Comparison of ENCODE assay signal across 11 mouse cellular contexts in the genomic region with DNA sequence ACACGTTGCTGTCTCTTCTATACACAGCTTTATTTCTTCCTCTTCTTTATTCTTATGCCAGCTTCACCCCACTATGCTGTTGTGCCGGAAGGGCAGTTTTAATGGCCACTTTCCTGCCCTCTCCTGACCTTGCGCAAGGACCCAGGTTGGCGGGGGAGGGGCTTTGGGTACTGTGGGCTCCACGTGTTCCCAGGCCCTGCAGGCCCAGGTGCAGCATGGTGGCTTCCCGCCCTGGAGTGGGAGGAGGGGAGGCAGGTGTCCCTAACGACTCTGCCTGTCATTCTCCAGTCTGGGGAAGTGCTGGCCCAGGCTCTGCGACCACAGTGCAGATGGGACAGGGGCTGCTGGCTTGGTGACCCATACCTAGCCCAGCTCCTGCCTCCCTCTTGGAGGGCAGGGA. TPM values are rescaled to one million over a fixed set of nuclear protein-coding genes. Genes with fewer than 3 reads are reported as not detected.
DNase-seq lines count a peak whose midpoint lies in the region; ATAC-seq and TF ChIP-seq lines count a peak whose summit lies in the region.
"Had no signal": no experiment of that assay in that cellular context is flagged by ENCODE, and none has a peak within 500 bp of the region (broad histone marks: within the 10 kb centered on the region; RNA-seq: fewer than 3 reads in every experiment).

No protein-coding gene starts in this region.

- no peak overlapping the region for H3K4me2 ChIP-seq in heart, embryonic 16.5 days (ENCODE audit: low read depth, low read length)
- H3K4me2 ChIP-seq: heart, embryonic 15.5 days; stomach, embryonic 15.5 days had no signal

- no peak for DNase-seq in heart, adult 2 months
- DNase-seq in kidney, postnatal 4 days: peak; percentile 58 to 70
- peak; percentile 72 to 80 for DNase-seq in thymus, adult 18-20 months
- no peak for DNase-seq in cerebellum, adult 9-11 months
- DNase-seq in spleen, postnatal 36 days (ENCODE audit: low spot score in 2 of 2): no peak
- DNase-seq: gastrocnemius, adult 2 months had no signal

- TF ChIP-seq EP300 in heart, adult 2 months (IDR thresholded peaks at IDR 0.05; ENCODE audit: insufficient read depth, low read depth, low read length): no peak

- H3K9ac ChIP-seq in heart, embryonic 16.5 days (ENCODE audit: low read length): no peak overlapping the region
- no peak overlapping the region for H3K9ac ChIP-seq in heart, adult 2 months (ENCODE audit: low read depth, low read length)
- H3K9ac ChIP-seq: heart, embryonic 15.5 days; stomach, embryonic 15.5 days had no signal

- TF ChIP-seq POLR2A in heart, adult 2 months (IDR thresholded peaks at IDR 0.05; ENCODE audit: insufficient read depth, low read depth, low read length): no peak

- H3K9me3 ChIP-seq in heart, embryonic 16.5 days (replicated peaks; ENCODE audit: control insufficient read depth, low read length): no peaks in the 10 kb centered on the region
- H3K9me3 ChIP-seq in E14TG2a.4 (ENCODE audit: low read length): no peaks in the 10 kb centered on the region
- H3K9me3 ChIP-seq: heart, embryonic 15.5 days; stomach, embryonic 15.5 days had no signal

- WGBS in heart, embryonic 16.5 days: 46% methylated on average over 8 of the region's 8 CpGs
- WGBS in heart, adult 2 months: 48% methylated on average over 8 of the region's 8 CpGs

- H3K4me3 ChIP-seq in heart, embryonic 16.5 days (ENCODE audit: low read length): no peak overlapping the region
- H3K4me3 ChIP-seq in heart, adult 2 months: no peak overlapping the region
- H3K4me3 ChIP-seq in E14TG2a.4 (replicated peaks; ENCODE audit: low read length): peak overlapping the region; percentile 50
- H3K4me3 ChIP-seq: gastrocnemius, adult 2 months; heart, embryonic 15.5 days; stomach, embryonic 15.5 days had no signal

- intact Hi-C loops in heart, adult 2 months (cut with DNase I): no loop called here

- peak overlapping the region; percentile 58; the same call in 1 of the 2 replicates for H3K27ac ChIP-seq in heart, embryonic 16.5 days (ENCODE audit: low read length)
- no peak overlapping the region for H3K27ac ChIP-seq in heart, adult 2 months
- H3K27ac ChIP-seq: gastrocnemius, adult 2 months; heart, embryonic 15.5 days; stomach, embryonic 15.5 days had no signal

- H3K27me3 ChIP-seq in heart, embryonic 16.5 days (ENCODE audit: control insufficient read depth, insufficient read depth, low read length): no peaks in the 10 kb centered on the region
- H3K27me3 ChIP-seq in heart, adult 2 months (ENCODE audit: control insufficient read depth, insufficient read depth, low read length): no peaks in the 10 kb centered on the region
- peaks cover 5% of the 10 kb centered on the region; the same call in 1 of the 2 replicates for H3K27me3 ChIP-seq in E14TG2a.4 (ENCODE audit: insufficient read depth, low read length)
- H3K27me3 ChIP-seq: heart, embryonic 15.5 days; stomach, embryonic 15.5 days had no signal

- no peaks in the 10 kb centered on the region for H3K79me2 ChIP-seq in heart, adult 2 months (replicated peaks; ENCODE audit: control insufficient read depth, insufficient read depth, low read length)

- H3K4me1 ChIP-seq in heart, embryonic 16.5 days (ENCODE audit: control insufficient read depth, insufficient read depth, low read length): peaks cover 5% of the 10 kb centered on the region
- H3K4me1 ChIP-seq in heart, adult 2 months (ENCODE audit: control insufficient read depth, insufficient read depth, low read length): peaks cover 2% of the 10 kb centered on the region
- H3K4me1 ChIP-seq in E14TG2a.4 (replicated peaks; ENCODE audit: low read depth, low read length): peaks cover 34% of the 10 kb centered on the region

- H3K36me3 ChIP-seq in heart, embryonic 16.5 days (ENCODE audit: control insufficient read depth, insufficient read depth): no peaks in the 10 kb centered on the region
- H3K36me3 ChIP-seq in heart, adult 2 months (ENCODE audit: control insufficient read depth, insufficient read depth, low read length): no peaks in the 10 kb centered on the region
- H3K36me3 ChIP-seq in E14TG2a.4 (ENCODE audit: insufficient read depth, low read length): no peaks in the 10 kb centered on the region
- H3K36me3 ChIP-seq: heart, embryonic 15.5 days; stomach, embryonic 15.5 days had no signal

- ATAC-seq in heart, embryonic 16.5 days (replicated peaks; ENCODE audit: extremely low read depth, insufficient read depth, low FRiP score): no peak
- no peak for ATAC-seq in activated CD4-positive, CD25-positive, alpha-beta regulatory T cell, adult 4 months

- no peak for TF ChIP-seq CTCF in heart, adult 2 months (IDR thresholded peaks at IDR 0.05)
- no peak for TF ChIP-seq CTCF in E14TG2a.4 (conservative IDR thresholded peaks at IDR 0.05; ENCODE audit: low read length)

RNA-seq across cellular contexts. Expression of a gene that starts 4.4 kb away (rescaled TPM):
- polyA plus RNA-seq in heart, embryonic 16.5 days (2015; fragmentation: Nextera tagmentation; extraction: Ambion mirVana): 17.0 and 38.9 TPM in 2 replicates
- total RNA-seq in heart, adult 2 months (2021): not detected
- 0.08 and 0.12 TPM in 2 replicates for polyA plus RNA-seq in heart, adult 2 months (2012; rRNA removed)
- not detected for polyA plus RNA-seq in activated CD4-positive, CD25-positive, alpha-beta regulatory T cell, adult 4 months (2017; shearing (Covaris generic))
- total RNA-seq: gastrocnemius, adult 2 months had no signal

RNA-seq across cellular contexts. Expression of a gene that starts 4.6 kb away (rescaled TPM):
- 52.0 and 55.1 TPM in 2 replicates for polyA plus RNA-seq in heart, embryonic 16.5 days (2015; fragmentation: Nextera tagmentation; extraction: Ambion mirVana)
- 10 to 100 TPM; 22.6 to 30.4 TPM for total RNA-seq in heart, adult 2 months (2021)
- polyA plus RNA-seq in heart, adult 2 months (2012; rRNA removed): 43.6 and 45.4 TPM in 2 replicates
- 10 to 100 TPM; 20.0 to 25.1 TPM for polyA plus RNA-seq in activated CD4-positive, CD25-positive, alpha-beta regulatory T cell, adult 4 months (2017; shearing (Covaris generic))

RNA-seq across cellular contexts. Expression of a gene that starts 14.6 kb away (rescaled TPM):
- polyA plus RNA-seq in heart, embryonic 16.5 days (2015; fragmentation: Nextera tagmentation; extraction: Ambion mirVana): 93.0 and 103 TPM in 2 replicates
- 10 to 100 TPM; 54.0 TPM for total RNA-seq in heart, adult 2 months (2021)
- polyA plus RNA-seq in heart, adult 2 months (2012; rRNA removed): 19.4 and 41.8 TPM in 2 replicates
- 100 to 1,000 TPM; 144 to 146 TPM for polyA plus RNA-seq in activated CD4-positive, CD25-positive, alpha-beta regulatory T cell, adult 4 months (2017; shearing (Covaris generic))

RNA-seq across cellular contexts. Expression of a gene that starts 15.9 kb away (rescaled TPM):
- 50.6 and 51.4 TPM in 2 replicates for polyA plus RNA-seq in heart, embryonic 16.5 days (2015; fragmentation: Nextera tagmentation; extraction: Ambion mirVana)
- 10 to 100 TPM; 19.8 to 21.5 TPM for total RNA-seq in heart, adult 2 months (2021)
- 19.7 and 20.7 TPM in 2 replicates for polyA plus RNA-seq in heart, adult 2 months (2012; rRNA removed)
- 10 to 100 TPM; 19.2 to 21.6 TPM for polyA plus RNA-seq in activated CD4-positive, CD25-positive, alpha-beta regulatory T cell, adult 4 months (2017; shearing (Covaris generic))

RNA-seq across cellular contexts. Expression of a gene that starts 38.9 kb away (rescaled TPM):
- polyA plus RNA-seq in heart, embryonic 16.5 days (2015; fragmentation: Nextera tagmentation; extraction: Ambion mirVana): 1.8 and 2.5 TPM in 2 replicates
- total RNA-seq in heart, adult 2 months (2021): 1 to 10 TPM; 2.8 to 4.4 TPM
- polyA plus RNA-seq in heart, adult 2 months (2012; rRNA removed): 3.3 and 5.1 TPM in 2 replicates
- under 1 TPM; 0.54 to 0.83 TPM for polyA plus RNA-seq in activated CD4-positive, CD25-positive, alpha-beta regulatory T cell, adult 4 months (2017; shearing (Covaris generic))

Comparison
In these comparisons a context has a peak if more than half of its experiments do, and no peak if none do; other contexts are left out.
1. RNA of a gene that starts 4.4 kb away (polyA plus RNA-seq): 17.0 to 38.9 TPM in heart, embryonic 16.5 days; not detected in activated CD4-positive, CD25-positive, alpha-beta regulatory T cell, adult 4 months and 0.08 to 0.12 TPM in heart, adult 2 months; every median in the first group is over 10 times any median in the second.
2. DNase-seq: peak in kidney, postnatal 4 days (2 of 2) and thymus, adult 18-20 months (2 of 2); none in heart, adult 2 months (0 of 2), cerebellum, adult 9-11 months (single experiment) and spleen, postnatal 36 days (0 of 2).